Mouse (Mus musculus): Measurements from ENCODE around the gene Nfkbil1. TPM values are rescaled to one million over a fixed set of nuclear protein-coding genes. Genes with fewer than 3 reads are reported as not detected.

Gene Nfkbil1
- polyA plus RNA-seq, 1 experiment = 36.3 TPM

DNA sequence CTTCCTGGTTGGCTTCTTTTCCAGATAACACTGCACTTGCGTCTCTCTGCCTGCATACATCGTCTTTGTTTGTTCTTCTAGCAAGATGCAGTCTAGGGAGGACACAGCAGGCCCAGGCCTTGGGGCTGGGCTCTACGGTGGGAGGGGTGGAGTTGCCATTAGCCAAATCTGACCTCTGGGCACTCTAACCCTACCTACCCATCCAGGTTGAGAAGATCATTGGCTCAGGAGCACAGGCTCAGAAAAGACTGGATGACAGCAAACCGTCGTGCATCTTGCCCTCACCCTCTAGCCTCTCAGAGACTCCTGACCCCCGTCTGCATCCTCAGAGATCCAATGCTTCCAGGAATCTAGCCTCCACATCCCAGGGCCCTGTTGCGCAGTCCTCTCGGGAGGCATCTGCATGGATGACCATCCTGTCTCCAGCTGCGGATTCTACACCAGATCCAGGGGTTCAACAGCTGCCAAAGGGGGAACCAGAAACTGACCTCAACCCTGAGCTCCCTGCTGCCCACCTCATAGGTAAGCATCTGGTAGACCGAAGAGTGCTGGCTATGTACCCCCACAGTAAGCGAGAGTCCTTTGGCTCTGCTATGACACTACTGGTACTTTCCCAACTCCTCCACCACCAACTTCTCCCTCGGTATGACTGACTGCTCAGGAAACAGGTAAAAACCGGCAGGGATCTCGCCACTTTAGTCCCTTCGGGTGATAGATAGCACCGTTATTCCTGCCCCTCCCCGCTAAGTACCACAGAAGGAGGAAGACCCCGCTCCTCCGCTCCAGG lies 40.6 kb downstream of the Nfkbil1 start:
- WGBS = 39% methylated on average over 19 of the region's 19 CpGs
- peak overlapping the region; percentile 77 for H3K4me3 ChIP-seq (ENCODE audit: low read depth, low read length)
- no peaks in the 10 kb centered on the region for H3K27me3 ChIP-seq (ENCODE audit: control insufficient read depth, insufficient read depth, low read length)
- TF ChIP-seq POLR2A (IDR thresholded peaks at IDR 0.05; ENCODE audit: low read depth, low read length) = no peak
- TF ChIP-seq CTCF (IDR thresholded peaks at IDR 0.05; ENCODE audit: extremely low read depth, insufficient read length, insufficient replicate concordance, low read depth, low read length) = no peak
- peak overlapping the region; percentile 46 for H3K27ac ChIP-seq (ENCODE audit: insufficient read depth, low read depth, low read length)
- H3K36me3 ChIP-seq (ENCODE audit: control insufficient read depth, insufficient read depth, low read length) = no peaks in the 10 kb centered on the region
- peaks cover 12% of the 10 kb centered on the region for H3K4me1 ChIP-seq (ENCODE audit: control insufficient read depth, insufficient read depth, insufficient read length, low read length)

DNA sequence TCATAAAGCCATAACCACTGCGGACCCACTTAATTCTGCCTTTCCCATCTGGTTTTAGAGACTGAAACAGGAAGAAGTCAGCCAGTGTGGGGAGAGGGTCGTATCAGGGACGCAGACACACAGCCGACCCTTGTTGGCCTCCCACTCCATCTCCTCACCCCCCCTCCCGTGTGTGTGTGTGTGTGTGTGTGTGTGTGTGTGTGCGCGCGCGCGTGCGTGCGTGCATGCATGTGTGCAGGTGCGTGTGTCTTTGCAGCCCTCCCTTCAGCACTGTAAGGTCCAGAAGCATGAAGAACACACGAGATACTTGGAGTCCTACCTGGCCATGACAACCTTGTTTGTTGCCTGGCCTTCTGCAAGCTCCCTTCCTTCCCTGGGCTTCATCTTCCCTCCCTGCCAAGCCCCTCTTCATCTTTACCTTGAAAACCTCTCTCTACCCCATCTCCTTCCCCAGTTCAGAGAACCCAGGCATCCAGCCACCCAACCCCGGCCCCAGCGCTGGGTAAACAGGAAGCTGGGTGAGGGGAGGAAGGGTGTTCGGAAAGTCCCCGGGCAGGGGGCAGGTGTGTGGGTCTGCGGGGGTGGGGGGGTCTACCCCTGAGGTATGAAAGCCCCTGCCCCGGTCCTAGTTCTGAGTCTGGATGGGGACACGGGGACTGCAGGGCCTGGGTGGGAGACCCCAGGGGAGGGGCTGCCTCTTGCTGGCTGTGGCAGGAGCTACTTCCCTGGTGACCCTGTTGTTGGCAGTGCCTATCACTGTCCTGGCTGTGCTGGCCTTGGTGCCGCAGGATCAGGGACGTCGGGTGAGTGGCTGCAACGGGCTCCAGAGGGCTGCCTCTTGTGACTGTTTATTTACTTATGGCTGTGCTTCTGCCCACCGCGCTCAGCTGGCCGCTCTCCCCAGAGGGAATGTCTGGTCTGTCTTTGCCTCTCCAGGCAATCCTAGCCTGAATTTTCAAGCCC lies 41.4 kb downstream of the Nfkbil1 start, which contains the start of gene Ltb:
TSS of gene Ltb (plus strand) at position 559 of the 963 bp plus-strand sequence.
- H3K4me3 ChIP-seq (ENCODE audit: low read depth, low read length) = peak within 1 kb of the TSS; percentile 77
- no peak for TF ChIP-seq CTCF (IDR thresholded peaks at IDR 0.05; ENCODE audit: extremely low read depth, insufficient read length, insufficient replicate concordance, low read depth, low read length)
- no peak for TF ChIP-seq POLR2A (IDR thresholded peaks at IDR 0.05; ENCODE audit: low read depth, low read length)
- peaks cover 10% of the 10 kb centered on the region for H3K4me1 ChIP-seq (ENCODE audit: control insufficient read depth, insufficient read depth, insufficient read length, low read length)
- no peaks in the 10 kb centered on the region for H3K36me3 ChIP-seq (ENCODE audit: control insufficient read depth, insufficient read depth, low read length)
- H3K27ac ChIP-seq (ENCODE audit: insufficient read depth, low read depth, low read length) = peak within 1 kb of the TSS; percentile 46
- 52% methylated on average over 28 of the region's 28 CpGs for WGBS
- H3K27me3 ChIP-seq (ENCODE audit: control insufficient read depth, insufficient read depth, low read length) = no peaks in the 10 kb centered on the region

DNA sequence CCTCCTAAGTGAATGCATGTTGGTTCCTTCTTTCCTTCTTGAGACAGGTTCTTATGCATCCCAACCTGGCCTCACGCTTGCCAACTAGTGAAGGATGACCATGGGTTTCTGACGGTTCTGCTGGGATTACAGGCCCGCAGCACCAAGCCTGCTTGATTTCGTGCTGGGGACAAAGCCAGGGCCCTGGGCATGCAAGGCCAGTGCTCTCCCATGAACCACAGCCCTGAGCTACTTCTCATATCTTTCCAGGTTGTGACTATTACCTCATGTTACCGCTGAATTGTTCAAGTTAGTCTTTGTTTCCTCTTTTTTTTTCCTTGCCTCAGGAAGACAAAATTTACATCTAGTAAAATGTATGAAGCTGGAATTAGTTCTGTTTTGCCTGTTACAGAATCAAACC lies 42.7 kb downstream of the Nfkbil1 start:
- peaks cover 7% of the 10 kb centered on the region for H3K4me1 ChIP-seq (ENCODE audit: control insufficient read depth, insufficient read depth, insufficient read length, low read length)
- TF ChIP-seq POLR2A (IDR thresholded peaks at IDR 0.05; ENCODE audit: low read depth, low read length) = no peak
- TF ChIP-seq CTCF (IDR thresholded peaks at IDR 0.05; ENCODE audit: extremely low read depth, insufficient read length, insufficient replicate concordance, low read depth, low read length) = no peak
- peak overlapping the region; percentile 20 for H3K27ac ChIP-seq (ENCODE audit: insufficient read depth, low read depth, low read length)
- no peaks in the 10 kb centered on the region for H3K36me3 ChIP-seq (ENCODE audit: control insufficient read depth, insufficient read depth, low read length)
- no peaks in the 10 kb centered on the region for H3K27me3 ChIP-seq (ENCODE audit: control insufficient read depth, insufficient read depth, low read length)
- no peak overlapping the region for H3K4me3 ChIP-seq (ENCODE audit: low read depth, low read length)
- WGBS = 77% methylated on average over 5 of the region's 5 CpGs

DNA sequence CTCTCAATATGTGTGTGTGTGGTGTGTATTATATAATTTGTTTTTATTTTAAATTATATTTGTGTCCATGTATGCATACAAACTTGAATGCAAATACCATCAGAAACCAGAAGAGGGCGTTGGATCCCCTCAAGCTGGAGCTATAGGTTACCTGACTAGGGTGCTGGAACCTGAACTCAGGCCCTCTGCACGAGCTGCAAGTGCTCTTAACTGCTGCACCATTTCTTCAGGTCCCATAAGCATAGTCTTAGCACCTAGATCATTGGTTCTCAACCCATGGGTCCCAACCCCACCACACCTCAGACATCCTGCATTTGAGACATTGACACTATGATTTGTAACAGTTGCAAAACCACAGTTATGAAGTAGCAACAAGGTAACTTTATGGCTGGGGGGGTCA lies 43.9 kb downstream of the Nfkbil1 start:
- H3K36me3 ChIP-seq (ENCODE audit: control insufficient read depth, insufficient read depth, low read length) = no peaks in the 10 kb centered on the region
- TF ChIP-seq POLR2A (IDR thresholded peaks at IDR 0.05; ENCODE audit: low read depth, low read length) (no peak), CTCF (IDR thresholded peaks at IDR 0.05; ENCODE audit: extremely low read depth, insufficient read length, insufficient replicate concordance, low read depth, low read length) (no peak)
- 65% methylated on average over 2 of the region's 2 CpGs for WGBS
- no peak overlapping the region for H3K4me3 ChIP-seq (ENCODE audit: low read depth, low read length)
- H3K4me1 ChIP-seq (ENCODE audit: control insufficient read depth, insufficient read depth, insufficient read length, low read length) = peaks cover 7% of the 10 kb centered on the region
- H3K27ac ChIP-seq (ENCODE audit: insufficient read depth, low read depth, low read length) = no peak overlapping the region
- no peaks in the 10 kb centered on the region for H3K27me3 ChIP-seq (ENCODE audit: control insufficient read depth, insufficient read depth, low read length)

DNA sequence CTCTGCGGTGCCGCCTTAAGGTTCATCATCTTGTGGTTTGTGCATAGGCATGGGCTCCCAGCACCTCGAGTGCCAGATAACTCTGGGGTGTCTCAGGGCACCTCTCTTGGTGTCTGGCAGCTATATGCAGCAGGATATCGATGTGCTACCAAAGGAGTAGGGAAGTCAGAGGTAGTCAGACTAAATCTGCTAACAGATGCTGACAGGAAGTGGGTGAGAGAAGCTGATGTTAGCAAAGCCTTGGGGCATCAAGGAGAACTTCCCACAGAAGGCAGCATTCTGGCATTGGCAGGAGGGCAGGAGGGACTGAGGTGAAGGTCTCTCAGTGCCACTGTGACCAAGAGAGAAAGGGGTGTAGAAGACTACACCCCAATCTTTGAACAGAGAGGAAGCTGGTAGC lies 45.5 kb downstream of the Nfkbil1 start:
- WGBS = 73% methylated on average over 4 of the region's 4 CpGs
- peak overlapping the region; percentile 20 for H3K27ac ChIP-seq (ENCODE audit: insufficient read depth, low read depth, low read length)

DNA sequence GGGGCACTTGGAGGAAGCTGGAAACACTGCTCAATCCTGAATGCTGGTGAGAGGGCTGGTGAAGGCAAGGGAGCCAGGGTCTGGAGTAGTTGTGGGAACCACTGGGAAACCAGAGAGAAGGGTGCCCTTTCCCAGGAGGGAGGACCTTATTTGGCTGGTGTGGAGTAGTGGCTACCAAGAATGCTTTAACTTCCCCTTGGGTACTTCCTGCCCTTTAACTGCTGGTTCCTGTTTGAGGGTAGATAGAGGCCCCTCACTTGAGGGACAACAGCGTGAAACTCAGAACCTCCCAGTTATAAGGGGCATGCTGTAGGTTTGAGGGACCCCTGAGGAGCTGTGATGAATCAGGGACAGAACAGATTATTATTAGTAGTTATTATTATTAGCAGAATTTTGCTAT lies 46.4 kb downstream of the Nfkbil1 start:
- Histone ChIP-seq H3K36me3 (ENCODE audit: control insufficient read depth, insufficient read depth, low read length) (no peaks in the 10 kb centered on the region), H3K4me1 (ENCODE audit: control insufficient read depth, insufficient read depth, insufficient read length, low read length) (no peaks in the 10 kb centered on the region; the same call in none of the 2 replicates), H3K4me3 (ENCODE audit: low read depth, low read length) (no peak overlapping the region), H3K27ac (ENCODE audit: insufficient read depth, low read depth, low read length) (no peak overlapping the region), H3K27me3 (ENCODE audit: control insufficient read depth, insufficient read depth, low read length) (no peaks in the 10 kb centered on the region)
- WGBS = 48% methylated on average over 1 of the region's 1 CpGs
- no peak for TF ChIP-seq CTCF (IDR thresholded peaks at IDR 0.05; ENCODE audit: extremely low read depth, insufficient read length, insufficient replicate concordance, low read depth, low read length)
- no peak for TF ChIP-seq POLR2A (IDR thresholded peaks at IDR 0.05; ENCODE audit: low read depth, low read length)

More for the DNA sequence above, 45.5 kb downstream of the Nfkbil1 start:
- H3K27me3 ChIP-seq (ENCODE audit: control insufficient read depth, insufficient read depth, low read length) = no peaks in the 10 kb centered on the region
- H3K36me3 ChIP-seq (ENCODE audit: control insufficient read depth, insufficient read depth, low read length) = no peaks in the 10 kb centered on the region
- TF ChIP-seq POLR2A (IDR thresholded peaks at IDR 0.05; ENCODE audit: low read depth, low read length) (no peak), CTCF (IDR thresholded peaks at IDR 0.05; ENCODE audit: extremely low read depth, insufficient read length, insufficient replicate concordance, low read depth, low read length) (no peak)
- no peak overlapping the region for H3K4me3 ChIP-seq (ENCODE audit: low read depth, low read length)
- H3K4me1 ChIP-seq (ENCODE audit: control insufficient read depth, insufficient read depth, insufficient read length, low read length) = no peaks in the 10 kb centered on the region; the same call in none of the 2 replicates
